7 mouse cellular contexts compared by ENCODE assay signal in genomic region chr6:145746921-145747670, GRCm38 (mm10). TPM values are rescaled to one million over a fixed set of nuclear protein-coding genes. Genes with fewer than 3 reads are reported as not detected.
DNase-seq lines count a peak whose midpoint lies in the region; ATAC-seq and TF ChIP-seq lines count a peak whose summit lies in the region.

No protein-coding gene starts in this region.

- no peaks in the 10 kb centered on the region for H3K36me3 ChIP-seq in kidney, adult 2 months (ENCODE audit: control insufficient read depth, insufficient read depth, low read length)
- H3K36me3 ChIP-seq in macrophage (ENCODE audit: inconsistent target) = no peaks in the 10 kb centered on the region

- WGBS in kidney, adult 2 months = under 1% methylated on average over 55 of the region's 55 CpGs
- 2% methylated on average over 49 of the region's 55 CpGs for WGBS in macrophage (ENCODE audit: missing documents)

- no peak for TF ChIP-seq POLR2A in kidney, adult 2 months (IDR thresholded peaks at IDR 0.05; ENCODE audit: low read depth, low read length)

- no peaks in the 10 kb centered on the region for H3K27me3 ChIP-seq in kidney, adult 2 months (replicated peaks; ENCODE audit: control insufficient read depth, insufficient read depth, low read length)

- H3K27ac ChIP-seq in kidney, adult 2 months (ENCODE audit: insufficient read depth, low read depth, low read length) = peak overlapping the region; percentile 85
- no peak overlapping the region for H3K27ac ChIP-seq in macrophage

- peaks cover 4% of the 10 kb centered on the region; the same call in 1 of the 2 replicates for H3K4me1 ChIP-seq in kidney, adult 2 months (ENCODE audit: control insufficient read depth, insufficient read depth, low read length)

- peak; percentile 25 for ATAC-seq in CD4-positive, CD25-positive, alpha-beta regulatory T cell, adult 4 months
- peak; percentile 17; the same call in 1 of the 2 replicates for ATAC-seq in common myeloid progenitor, adult 5-6 weeks (replicated peaks; ENCODE audit: low read depth, poor library complexity, severe bottlenecking)

- H3K4me3 ChIP-seq in kidney, adult 2 months (ENCODE audit: insufficient read depth, low read depth, low read length) = peak overlapping the region; percentile 95
- peak overlapping the region; percentile 58 for H3K4me3 ChIP-seq in macrophage (ENCODE audit: inconsistent target)

- H3K79me2 ChIP-seq in macrophage (ENCODE audit: inconsistent target) = peaks cover 22% of the 10 kb centered on the region

- DNase-seq in 3134 (ENCODE audit: extremely low read depth, insufficient read length, low spot score) = peak; percentile 77
- peak; percentile 27 to 61 for DNase-seq in gastrocnemius, postnatal 36 days
- DNase-seq in kidney, adult 2 months = peak; percentile 45
- DNase-seq in spleen, postnatal 4 days (ENCODE audit: low spot score in 2 of 2) = peak; percentile 18 to 68

- intact Hi-C loops in gastrocnemius, postnatal 36 days (cut with DNase I) = loop anchor here (5.0 kb wide), 1 partner anchor 45 kb away; no protein-coding TSS in a partner anchor

- TF ChIP-seq CTCF in kidney, adult 2 months (conservative IDR thresholded peaks at IDR 0.05; ENCODE audit: insufficient read depth, insufficient read length, low read depth, low read length) = no peak

RNA-seq across cellular contexts. Expression of gene Rassf8, which starts 0.5 kb away (rescaled TPM):
- polyA plus RNA-seq in CD4-positive, CD25-positive, alpha-beta regulatory T cell, adult 4 months (2017; shearing (Covaris generic)) = under 1 TPM in 1 of 2 experiments, not detected in 1; 0.13 TPM
- total RNA-seq in common myeloid progenitor, adult 5-6 weeks (2017) = 3.1 and 7.0 TPM in 2 replicates
- 10 to 100 TPM; 27.0 to 29.8 TPM for total RNA-seq in gastrocnemius, postnatal 36 days (2021)
- polyA plus RNA-seq in kidney, adult 2 months (2012; rRNA removed) = 26.8 and 33.9 TPM in 2 replicates
- total RNA-seq in macrophage (2018; cell fraction: chromatin; rRNA removed) = 10 to 100 TPM in 15 of 26 experiments, 1 to 10 TPM in 11; 2.4 to 34.1 (median 12.6) TPM
- total RNA-seq in macrophage (2018; cell fraction: cytosol; rRNA removed) = 10 to 100 TPM; 13.0 to 42.3 (median 21.1) TPM
- 10 to 100 TPM in 22 of 26 experiments, 1 to 10 TPM in 4; 8.0 to 30.3 (median 16.6) TPM for total RNA-seq in macrophage (2018; cell fraction: nucleus; rRNA removed)
- 12.6 to 27.6 TPM (median 17.7 TPM) in 3 replicates for polyA plus RNA-seq in macrophage (2018)

Comparison
In these comparisons a context has a peak if more than half of its experiments do, and no peak if none do; other contexts are left out.
1. RNA of gene Rassf8, which starts 0.5 kb away (polyA plus RNA-seq): 26.8 to 33.9 TPM in kidney, adult 2 months and 12.6 to 27.6 TPM in macrophage; 0.13 TPM in CD4-positive, CD25-positive, alpha-beta regulatory T cell, adult 4 months; every median in the first group is over 10 times any median in the second.
2. Peak in every context shown above with its lines, with median percentiles within 50 percentile points of each other: DNase-seq.